In the genomic region with DNA sequence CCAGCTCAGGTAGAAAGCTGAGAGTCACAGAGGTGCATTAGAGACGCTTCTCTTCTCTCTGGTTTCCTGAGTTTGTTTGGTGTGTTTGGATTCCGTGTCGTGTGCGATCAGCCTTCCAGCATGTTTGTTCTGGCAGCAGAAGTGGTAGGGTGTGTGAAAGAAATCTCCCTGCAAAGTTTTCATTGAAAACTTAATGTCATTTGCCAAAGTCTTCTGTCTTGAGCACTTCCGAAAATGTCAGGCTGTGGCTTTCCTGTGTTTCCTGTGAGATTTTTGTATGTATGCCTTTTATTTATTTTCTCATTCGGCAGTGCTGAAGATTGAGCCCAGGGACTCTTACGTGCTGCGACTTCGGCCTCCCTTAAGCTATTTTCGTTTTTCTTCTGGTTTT, we compare ENCODE assay signal across 11 mouse cellular contexts. TPM values are rescaled to one million over a fixed set of nuclear protein-coding genes. Genes with fewer than 3 reads are reported as not detected.
DNase-seq lines count a peak whose midpoint lies in the region; ATAC-seq and TF ChIP-seq lines count a peak whose summit lies in the region.
"Had no signal": no experiment of that assay in that cellular context is flagged by ENCODE, and none has a peak within 500 bp of the region (broad histone marks: within the 10 kb centered on the region; RNA-seq: fewer than 3 reads in every experiment).

No protein-coding gene starts in this region.

- no peak overlapping the region for H3K27ac ChIP-seq in kidney, postnatal 0 days
- no peak overlapping the region for H3K27ac ChIP-seq in heart, embryonic 11.5 days (ENCODE audit: low read depth, low read length)
- H3K27ac ChIP-seq: hindbrain, embryonic 13.5 days; liver, embryonic 13.5 days had no signal

- no peak overlapping the region for H3K4me3 ChIP-seq in kidney, postnatal 0 days (replicated peaks; ENCODE audit: low read depth, low read length)
- H3K4me3 ChIP-seq in heart, embryonic 11.5 days (ENCODE audit: low read depth, low read length): no peak overlapping the region
- H3K4me3 ChIP-seq in myocyte: no peak overlapping the region
- H3K4me3 ChIP-seq: hindbrain, embryonic 13.5 days; liver, embryonic 13.5 days had no signal

- H3K9ac ChIP-seq in kidney, postnatal 0 days (ENCODE audit: low read depth, low read length): no peak overlapping the region
- H3K9ac ChIP-seq in heart, embryonic 11.5 days (ENCODE audit: low read depth, low read length): no peak overlapping the region
- H3K9ac ChIP-seq: hindbrain, embryonic 13.5 days; liver, embryonic 13.5 days had no signal

- TF ChIP-seq POLR2A in myocyte (IDR thresholded peaks at IDR 0.05; ENCODE audit: insufficient read length, low read depth): no peak

- H3K79me2 ChIP-seq in myocyte (ENCODE audit: control insufficient read depth, insufficient read depth): no peaks in the 10 kb centered on the region

- no peak for TF ChIP-seq CTCF in kidney, postnatal 0 days (IDR thresholded peaks at IDR 0.05; ENCODE audit: low read depth)

- peak; percentile 68 for DNase-seq in kidney, postnatal 0 days (ENCODE audit: low spot score)
- DNase-seq in kidney, adult 11 months: no peak
- peak; percentile 48 for DNase-seq in adipocyte (ENCODE audit: low spot score)
- no peak for DNase-seq in frontal cortex, adult 2 months (ENCODE audit: extremely low spot score in 1 of 2, low spot score in 1 of 2)
- DNase-seq in layer of hippocampus, adult 8-10 months (ENCODE audit: low spot score in 2 of 2): no peak
- DNase-seq: cerebellum, adult 8-10 months; liver, embryonic 13.5 days; thymus, postnatal 36 days had no signal

- 45% methylated on average over 10 of the region's 10 CpGs for WGBS in kidney, postnatal 0 days
- WGBS in heart, embryonic 11.5 days (ENCODE audit: insufficient replicate concordance): 62% methylated on average over 10 of the region's 10 CpGs

- no peak overlapping the region for H3K4me2 ChIP-seq in kidney, postnatal 0 days (ENCODE audit: low read length)
- H3K4me2 ChIP-seq in heart, embryonic 11.5 days: peak overlapping the region; percentile 8; the same call in 1 of the 2 replicates
- H3K4me2 ChIP-seq in myocyte (ENCODE audit: low read depth): peak overlapping the region; percentile 51
- H3K4me2 ChIP-seq: hindbrain, embryonic 13.5 days; liver, embryonic 13.5 days had no signal

- no peaks in the 10 kb centered on the region for H3K36me3 ChIP-seq in kidney, postnatal 0 days (ENCODE audit: insufficient read depth, low read length)
- no peaks in the 10 kb centered on the region for H3K36me3 ChIP-seq in heart, embryonic 11.5 days (ENCODE audit: control insufficient read depth, insufficient read depth, low read length)
- no peaks in the 10 kb centered on the region for H3K36me3 ChIP-seq in myocyte (ENCODE audit: control insufficient read depth, insufficient read depth)
- H3K36me3 ChIP-seq: hindbrain, embryonic 13.5 days; liver, embryonic 13.5 days had no signal

- H3ac ChIP-seq in myocyte (ENCODE audit: control insufficient read depth, insufficient read length): no peak overlapping the region

- no peaks in the 10 kb centered on the region for H3K9me3 ChIP-seq in kidney, postnatal 0 days (replicated peaks; ENCODE audit: low read length)
- H3K9me3 ChIP-seq in heart, embryonic 11.5 days (replicated peaks; ENCODE audit: control insufficient read depth, low read length): no peaks in the 10 kb centered on the region
- H3K9me3 ChIP-seq: hindbrain, embryonic 13.5 days; liver, embryonic 13.5 days had no signal

- ATAC-seq in kidney, postnatal 0 days (replicated peaks; ENCODE audit: low FRiP score, low read depth): no peak
- ATAC-seq in heart, embryonic 11.5 days (replicated peaks; ENCODE audit: insufficient number of reproducible peaks, low FRiP score, low TSS enrichment): no peak

- no peaks in the 10 kb centered on the region for H3K27me3 ChIP-seq in kidney, postnatal 0 days (ENCODE audit: insufficient read depth, low read length)
- no peaks in the 10 kb centered on the region for H3K27me3 ChIP-seq in heart, embryonic 11.5 days (ENCODE audit: control insufficient read depth, insufficient read depth, low read length)
- no peaks in the 10 kb centered on the region for H3K27me3 ChIP-seq in myocyte (ENCODE audit: control insufficient read depth, insufficient read depth, insufficient read length)
- H3K27me3 ChIP-seq: hindbrain, embryonic 13.5 days; liver, embryonic 13.5 days had no signal

- H3K4me1 ChIP-seq in kidney, postnatal 0 days (replicated peaks; ENCODE audit: insufficient read depth, low read length): no peaks in the 10 kb centered on the region
- H3K4me1 ChIP-seq in heart, embryonic 11.5 days (ENCODE audit: control insufficient read depth, insufficient read depth, low read length): no peaks in the 10 kb centered on the region; the same call in 1 of the 2 replicates
- H3K4me1 ChIP-seq: hindbrain, embryonic 13.5 days had no signal

TF ChIP-seq in myocyte, 11 proteins besides CTCF, POLR2A, EP300 and RAD21:
- TF ChIP-seq MYOD1 (IDR thresholded peaks at IDR 0.05; ENCODE audit: control insufficient read depth in 1 of 3, insufficient read length in 2 of 3, low read depth in 2 of 3): no peak
- no peak for TF ChIP-seq CEBPB (IDR thresholded peaks at IDR 0.05; ENCODE audit: insufficient read depth, poor library complexity, severe bottlenecking)
- TF ChIP-seq POLR2AphosphoS2 (IDR thresholded peaks at IDR 0.05; ENCODE audit: insufficient read length, low read depth): no peak

RNA-seq across cellular contexts. Expression of gene Fzd5, which starts 19.1 kb away (rescaled TPM):
- 1.9 and 2.5 TPM in 2 replicates for polyA plus RNA-seq in kidney, postnatal 0 days (2015; fragmentation: Nextera tagmentation; extraction: Ambion mirVana)
- 1.4 and 2.2 TPM in 2 replicates for polyA plus RNA-seq in heart, embryonic 11.5 days (2014; fragmentation: Nextera tagmentation; extraction: Ambion mirVana)
- 2.1 TPM for polyA plus RNA-seq in myocyte (2012; fragmentation: generic; extraction: Trizol)
- polyA plus RNA-seq in frontal cortex, adult 2 months (2012; rRNA removed): 0.97 and 1.3 TPM in 2 replicates
- 1 to 10 TPM in 2 of 4 experiments, under 1 TPM in 2; 0.87 to 2.5 (median 1.3) TPM for total RNA-seq in layer of hippocampus, adult 8-10 months (2022)

Comparison
In these comparisons a context has a peak if more than half of its experiments do, and no peak if none do; other contexts are left out.
1. DNase-seq: peak in kidney, postnatal 0 days (single experiment) and adipocyte (single experiment); none in kidney, adult 11 months (single experiment), frontal cortex, adult 2 months (0 of 2) and layer of hippocampus, adult 8-10 months (0 of 2).